Mouse (Mus musculus): ENCODE data around the gene Eral1. TPM values are rescaled to one million over a fixed set of nuclear protein-coding genes. Genes with fewer than 3 reads are reported as not detected.
A peak's percentile ranks its signal among the peaks of the same experiment; 100 is the strongest.

The Eral1 gene
- polyA plus RNA-seq, 1 experiment, result 34.0 TPM

DNA sequence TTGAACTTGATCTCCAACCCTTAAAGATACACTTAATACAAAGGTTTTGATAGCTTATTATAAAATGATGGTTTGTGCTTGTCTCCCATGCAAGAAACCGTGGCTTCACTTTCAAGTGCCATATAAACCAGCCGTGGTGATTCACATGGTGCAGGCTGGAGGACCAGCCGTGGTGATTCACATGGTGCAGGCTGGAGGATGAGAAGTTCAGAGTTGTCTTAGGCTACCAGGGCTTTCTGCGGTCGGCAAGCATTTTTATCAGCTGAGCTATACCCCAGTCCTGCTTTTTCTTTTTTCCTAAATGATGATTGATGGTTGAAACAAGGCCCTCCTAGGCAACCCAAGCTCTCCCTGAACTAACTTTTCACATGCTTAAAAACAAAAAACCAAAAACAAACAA is 22.0 kb upstream of the Eral1 start:
- Histone ChIP-seq H3K4me1 (ENCODE audit: control insufficient read depth, insufficient read depth, low read length) (no peaks in the 10 kb centered on the region; the same call in 1 of the 2 replicates), H3K4me3 (replicated peaks; ENCODE audit: insufficient read depth, low read depth, low read length) (no peak overlapping the region), H3K27ac (ENCODE audit: insufficient read depth, low read length) (no peak overlapping the region), H3K27me3 (ENCODE audit: control insufficient read depth, insufficient read depth, low read length) (no peaks in the 10 kb centered on the region)
- TF ChIP-seq CTCF (IDR thresholded peaks at IDR 0.05; ENCODE audit: borderline replicate concordance, insufficient read depth, low read depth, low read length), result no peak
- TF ChIP-seq POLR2A (IDR thresholded peaks at IDR 0.05; ENCODE audit: borderline replicate concordance, insufficient read depth, low read length), result no peak
- no peak for DNase-seq
- 88% methylated on average over 5 of the region's 5 CpGs for WGBS

DNA sequence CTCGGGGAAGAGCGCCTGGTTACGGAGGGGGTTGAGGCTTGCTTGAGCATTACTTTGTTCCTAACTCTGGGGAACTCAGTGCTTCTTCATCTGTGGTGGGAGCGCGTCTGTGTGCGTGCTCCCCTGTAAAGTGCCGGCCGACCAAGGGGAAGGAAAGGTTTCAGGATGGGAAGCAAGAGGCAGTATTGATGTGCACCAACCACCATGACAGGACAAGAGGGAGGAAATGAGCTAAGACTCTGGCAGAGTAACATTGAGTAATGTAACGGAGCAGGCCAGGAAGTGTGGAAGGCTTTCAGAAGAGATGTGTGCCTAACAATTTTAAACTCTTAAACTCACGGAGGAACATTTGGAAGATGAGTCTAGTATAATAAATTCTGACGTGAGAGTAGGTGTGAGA is 20.6 kb upstream of the Eral1 start:
- no peak for DNase-seq
- no peaks in the 10 kb centered on the region for H3K27me3 ChIP-seq (ENCODE audit: control insufficient read depth, insufficient read depth, low read length)
- peaks cover 2% of the 10 kb centered on the region for H3K4me1 ChIP-seq (ENCODE audit: control insufficient read depth, insufficient read depth, low read length)
- no peak overlapping the region for H3K4me3 ChIP-seq (replicated peaks; ENCODE audit: insufficient read depth, low read depth, low read length)
- no peak overlapping the region for H3K27ac ChIP-seq (ENCODE audit: insufficient read depth, low read length)
- TF ChIP-seq CTCF (IDR thresholded peaks at IDR 0.05; ENCODE audit: borderline replicate concordance, insufficient read depth, low read depth, low read length) (no peak), POLR2A (IDR thresholded peaks at IDR 0.05; ENCODE audit: borderline replicate concordance, insufficient read depth, low read length) (no peak)
- 87% methylated on average over 11 of the region's 11 CpGs for WGBS

DNA sequence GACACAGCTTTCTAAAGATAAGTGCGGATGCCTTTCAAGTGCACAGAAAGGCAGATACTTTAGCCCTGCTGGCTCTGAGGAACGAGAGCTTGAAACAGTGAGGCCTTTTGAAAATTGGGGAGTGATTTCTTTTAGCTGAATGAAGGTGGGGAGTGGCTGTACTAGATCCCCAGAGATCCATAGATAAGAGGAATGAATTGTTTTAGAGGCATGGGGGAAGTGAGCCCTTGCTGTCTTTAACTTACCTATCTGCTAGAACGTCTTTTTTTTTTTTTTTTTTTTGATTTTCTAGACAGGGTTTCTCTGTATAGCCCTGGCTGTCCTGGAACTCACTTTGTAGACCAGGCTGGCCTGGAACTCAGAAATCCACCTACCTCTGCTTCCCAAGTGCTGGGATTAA is 16.9 kb upstream of the Eral1 start:
- DNase-seq, result no peak
- 56% methylated on average over 3 of the region's 3 CpGs for WGBS
- no peaks in the 10 kb centered on the region for H3K27me3 ChIP-seq (ENCODE audit: control insufficient read depth, insufficient read depth, low read length)
- peaks cover 2% of the 10 kb centered on the region for H3K4me1 ChIP-seq (ENCODE audit: control insufficient read depth, insufficient read depth, low read length)
- no peak overlapping the region for H3K27ac ChIP-seq (ENCODE audit: insufficient read depth, low read length)
- no peak overlapping the region for H3K4me3 ChIP-seq (replicated peaks; ENCODE audit: insufficient read depth, low read depth, low read length)
- TF ChIP-seq POLR2A (IDR thresholded peaks at IDR 0.05; ENCODE audit: borderline replicate concordance, insufficient read depth, low read length) (no peak), CTCF (IDR thresholded peaks at IDR 0.05; ENCODE audit: borderline replicate concordance, insufficient read depth, low read depth, low read length) (no peak)

DNA sequence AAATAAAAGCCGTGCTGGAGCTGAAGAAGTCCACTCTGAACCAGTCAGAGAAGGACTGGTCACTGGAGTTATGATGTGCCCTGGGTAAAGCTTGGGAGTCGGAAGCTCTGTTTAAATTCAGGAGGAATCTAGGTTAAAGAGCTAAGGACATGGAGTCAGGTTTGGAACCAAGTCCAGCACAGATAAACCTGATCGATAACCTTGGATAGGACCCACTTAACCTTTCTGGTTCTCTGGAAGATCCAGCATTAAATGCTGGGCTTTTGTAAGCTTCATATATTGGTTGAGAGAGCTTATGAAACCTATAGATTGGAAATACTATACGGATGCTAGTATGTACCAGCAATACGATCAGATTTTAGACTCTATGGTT is 14.9 kb upstream of the Eral1 start:
- H3K27me3 ChIP-seq (ENCODE audit: control insufficient read depth, insufficient read depth, low read length), result no peaks in the 10 kb centered on the region
- no peak overlapping the region for H3K27ac ChIP-seq (ENCODE audit: insufficient read depth, low read length)
- WGBS, result 8% methylated on average over 5 of the region's 5 CpGs

DNA sequence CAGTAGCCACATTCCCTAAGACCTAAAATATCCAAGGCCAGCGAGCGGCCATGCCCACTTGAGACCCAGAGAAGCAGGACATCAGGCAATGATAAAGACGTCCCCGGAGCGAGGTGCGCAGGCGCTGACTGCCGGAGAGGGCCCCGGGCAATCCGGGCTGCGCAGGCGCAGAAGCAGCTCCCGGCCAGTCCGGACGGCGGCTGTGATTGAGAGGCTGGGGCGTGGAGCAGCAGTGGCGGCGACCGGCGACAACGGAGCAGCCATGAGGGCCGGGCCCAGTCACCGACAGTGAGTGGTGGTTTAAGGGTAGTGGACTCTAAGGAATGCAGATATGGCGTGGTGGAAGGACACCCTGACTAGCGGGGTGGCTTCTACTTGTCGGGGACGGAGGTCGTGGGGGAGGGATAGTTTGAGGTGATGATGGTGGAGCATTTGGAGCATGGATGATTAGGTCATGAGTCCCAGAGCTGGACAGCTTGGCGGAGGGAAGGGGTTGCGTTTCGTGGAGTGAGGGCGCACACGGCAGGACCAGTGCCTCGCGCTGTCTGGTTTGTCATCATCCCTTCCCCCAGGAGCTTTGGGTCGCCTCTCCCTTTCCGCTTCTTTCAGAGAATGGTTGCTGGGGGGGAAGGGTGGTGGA is 14.4 kb upstream of the Eral1 start, which contains the start of gene Fam222b:
TSS of gene Fam222b (plus strand) at position 157 of the 640 bp plus-strand sequence.
- H3K4me1 ChIP-seq (ENCODE audit: control insufficient read depth, insufficient read depth, low read length), result peaks cover 2% of the 10 kb centered on the region; the same call in 1 of the 2 replicates
- TF ChIP-seq POLR2A (IDR thresholded peaks at IDR 0.05; ENCODE audit: borderline replicate concordance, insufficient read depth, low read length) (peak; percentile 81), CTCF (IDR thresholded peaks at IDR 0.05; ENCODE audit: borderline replicate concordance, insufficient read depth, low read depth, low read length) (no peak)
- peak within 1 kb of the TSS; percentile 77 for H3K4me3 ChIP-seq (replicated peaks; ENCODE audit: insufficient read depth, low read depth, low read length)
- WGBS, result under 1% methylated on average over 38 of the region's 38 CpGs
- peak within 1 kb of the TSS; percentile 24 for H3K27ac ChIP-seq (ENCODE audit: insufficient read depth, low read length)
- H3K27me3 ChIP-seq (ENCODE audit: control insufficient read depth, insufficient read depth, low read length), result no peaks in the 10 kb centered on the region
- peak; percentile 94 for DNase-seq

More for the DNA sequence above, 14.9 kb upstream of the Eral1 start:
- TF ChIP-seq CTCF (IDR thresholded peaks at IDR 0.05; ENCODE audit: borderline replicate concordance, insufficient read depth, low read depth, low read length) (no peak), POLR2A (IDR thresholded peaks at IDR 0.05; ENCODE audit: borderline replicate concordance, insufficient read depth, low read length) (no peak)
- Histone ChIP-seq H3K4me3 (replicated peaks; ENCODE audit: insufficient read depth, low read depth, low read length) (peak overlapping the region; percentile 77), H3K4me1 (ENCODE audit: control insufficient read depth, insufficient read depth, low read length) (peaks cover 2% of the 10 kb centered on the region; the same call in 1 of the 2 replicates)
- DNase-seq, result no peak

DNA sequence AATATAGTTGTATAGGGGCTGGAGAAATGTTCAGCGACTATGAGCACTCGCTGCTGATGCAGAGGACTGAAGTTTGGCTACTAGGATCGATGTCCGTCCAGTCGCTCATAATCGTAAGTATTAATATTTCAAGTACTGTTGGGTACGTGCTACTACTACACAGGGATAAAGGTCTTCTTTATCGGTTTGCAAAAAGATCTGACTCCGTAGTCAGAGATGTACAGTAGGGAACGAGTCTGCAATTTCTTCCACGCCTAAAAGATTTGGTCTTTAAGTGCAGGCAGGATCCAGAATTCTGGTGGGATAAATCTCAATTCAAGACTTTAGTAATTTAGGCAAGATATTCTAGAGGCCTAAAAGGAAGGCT is 13.9 kb upstream of the Eral1 start:
- no peak for TF ChIP-seq POLR2A (IDR thresholded peaks at IDR 0.05; ENCODE audit: borderline replicate concordance, insufficient read depth, low read length)
- no peak for DNase-seq
- peaks cover 2% of the 10 kb centered on the region; the same call in 1 of the 2 replicates for H3K4me1 ChIP-seq (ENCODE audit: control insufficient read depth, insufficient read depth, low read length)
- 44% methylated on average over 11 of the region's 11 CpGs for WGBS
- H3K4me3 ChIP-seq (replicated peaks; ENCODE audit: insufficient read depth, low read depth, low read length), result peak overlapping the region; percentile 77
- peak overlapping the region; percentile 24 for H3K27ac ChIP-seq (ENCODE audit: insufficient read depth, low read length)
- no peaks in the 10 kb centered on the region for H3K27me3 ChIP-seq (ENCODE audit: control insufficient read depth, insufficient read depth, low read length)

DNA sequence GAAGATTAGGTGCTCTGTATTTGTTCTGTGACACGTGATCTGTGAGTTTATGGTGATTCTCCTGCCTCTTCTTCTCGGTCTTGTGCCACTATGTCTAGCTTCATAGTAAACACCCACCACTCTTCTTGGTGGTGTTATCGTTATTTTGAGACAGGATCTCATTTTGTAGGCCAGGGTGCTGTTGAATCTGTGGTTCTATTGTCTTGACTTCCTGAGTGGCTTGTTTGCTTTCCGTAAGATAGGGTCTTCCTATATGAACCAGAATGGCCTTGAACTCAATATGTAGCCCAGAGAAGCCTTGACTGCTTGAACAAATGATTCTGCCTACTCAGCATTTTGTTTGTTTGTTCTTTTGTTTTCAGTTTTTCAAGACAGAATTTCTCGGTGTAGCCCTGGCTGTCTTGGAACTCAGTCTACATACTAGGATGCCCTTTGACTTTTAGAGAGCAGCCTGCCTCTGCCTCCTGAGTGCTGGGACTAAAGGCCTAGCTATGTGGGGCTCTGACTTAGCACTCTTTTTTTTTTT is 7.6 kb upstream of the Eral1 start:
- DNase-seq, result no peak
- H3K4me3 ChIP-seq (replicated peaks; ENCODE audit: insufficient read depth, low read depth, low read length), result no peak overlapping the region
- no peak overlapping the region for H3K27ac ChIP-seq (ENCODE audit: insufficient read depth, low read length)
- 83% methylated on average over 5 of the region's 5 CpGs for WGBS
- H3K4me1 ChIP-seq (ENCODE audit: control insufficient read depth, insufficient read depth, low read length), result no peaks in the 10 kb centered on the region
- H3K27me3 ChIP-seq (ENCODE audit: control insufficient read depth, insufficient read depth, low read length), result no peaks in the 10 kb centered on the region
- no peak for TF ChIP-seq CTCF (IDR thresholded peaks at IDR 0.05; ENCODE audit: borderline replicate concordance, insufficient read depth, low read depth, low read length)
- TF ChIP-seq POLR2A (IDR thresholded peaks at IDR 0.05; ENCODE audit: borderline replicate concordance, insufficient read depth, low read length), result no peak

DNA sequence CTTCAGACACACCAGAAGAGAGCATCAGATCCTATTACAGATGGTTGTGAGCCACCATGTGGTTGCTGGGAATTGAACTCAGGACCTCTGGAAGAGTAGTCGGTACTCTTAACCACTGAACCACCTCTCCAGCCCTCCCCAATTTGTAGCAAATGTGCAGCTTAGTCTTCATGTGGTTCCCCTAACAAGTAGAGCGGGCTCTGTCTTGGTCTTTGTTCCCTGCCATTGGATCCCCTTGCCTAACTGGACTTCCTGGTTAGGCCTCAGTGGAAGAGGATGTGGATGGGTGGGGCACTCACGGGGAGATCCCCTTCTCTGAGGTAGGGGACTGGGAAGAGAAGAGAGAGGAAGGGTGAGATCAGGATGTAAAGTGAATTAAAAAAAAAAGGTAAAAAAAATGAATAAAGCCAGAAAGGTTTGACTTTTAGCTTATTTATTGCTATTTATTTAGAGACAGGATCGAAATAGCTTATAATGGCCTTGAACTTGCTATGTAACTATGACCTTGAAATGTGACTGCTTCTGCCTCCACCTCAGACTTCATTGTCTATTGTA is 6.8 kb upstream of the Eral1 start:
- TF ChIP-seq CTCF (IDR thresholded peaks at IDR 0.05; ENCODE audit: borderline replicate concordance, insufficient read depth, low read depth, low read length), result no peak
- TF ChIP-seq POLR2A (IDR thresholded peaks at IDR 0.05; ENCODE audit: borderline replicate concordance, insufficient read depth, low read length), result no peak
- Histone ChIP-seq H3K4me3 (replicated peaks; ENCODE audit: insufficient read depth, low read depth, low read length) (no peak overlapping the region), H3K4me1 (ENCODE audit: control insufficient read depth, insufficient read depth, low read length) (no peaks in the 10 kb centered on the region), H3K27ac (ENCODE audit: insufficient read depth, low read length) (no peak overlapping the region), H3K27me3 (ENCODE audit: control insufficient read depth, insufficient read depth, low read length) (no peaks in the 10 kb centered on the region)
- WGBS, result 79% methylated on average over 4 of the region's 4 CpGs
- no peak for DNase-seq

Measured in cerebellum, adult 2 months (tissue).